Mouse (Mus musculus): ENCODE data around the gene Tars2.
"Not testable (repeated sequence)": the region's sequence is repeated elsewhere in the genome, so short reads cannot be mapped to it uniquely, and the experiment has no call there.

The Tars2 gene

GRCm38 (mm10) chr3:95696360-95696759, 63.6 kb downstream of the Tars2 start:
- no peak for DNase-seq (ENCODE audit: low read depth, low spot score)

GRCm38 (mm10) chr3:95695796-95696195, 64.2 kb downstream of the Tars2 start:
- DNase-seq (ENCODE audit: low read depth, low spot score) = no peak

- no peak for DNase-seq (ENCODE audit: low read depth, low spot score)
Measured at GRCm38 (mm10) chr3:95694808-95695703, 65.0 kb downstream of the Tars2 start.

GRCm38 (mm10) chr3:95693821-95694807, 65.9 kb downstream of the Tars2 start:
- DNase-seq (ENCODE audit: low read depth, low spot score) = no peak

GRCm38 (mm10) chr3:95692677-95693076, 67.3 kb downstream of the Tars2 start:
- DNase-seq (ENCODE audit: low read depth, low spot score) = no peak

DNA sequence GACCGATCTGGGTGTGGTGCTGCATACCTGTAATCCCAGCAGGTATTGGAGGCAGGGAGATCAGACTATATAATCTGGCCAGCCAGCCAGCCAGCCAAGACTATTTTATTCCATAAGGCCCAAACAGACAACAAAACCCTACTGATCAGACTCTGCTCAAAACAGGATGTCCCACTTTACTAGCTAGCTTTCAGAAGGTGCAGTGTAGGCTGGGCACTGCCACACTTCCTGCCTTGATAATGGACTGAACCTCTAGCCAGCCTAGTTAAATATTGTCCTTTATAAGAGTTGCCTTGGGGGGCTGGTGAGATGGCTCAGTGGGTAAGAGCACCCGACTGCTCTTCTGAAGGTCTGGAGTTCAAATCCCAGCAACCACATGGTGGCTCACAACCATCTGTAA, 69.5 kb downstream of the Tars2 start:
- not testable (repeated sequence) for DNase-seq (ENCODE audit: low read depth, low spot score)
